Mouse (Mus musculus) B cell, adult 2 months (primary cell): Measurements from ENCODE around the gene Elovl4.

Experiments used
- DNase-seq, 2 experiments: peaks; one replicate each; pipeline ENCODE4 v3.0.0; 2022

Elovl4 gene

DNA sequence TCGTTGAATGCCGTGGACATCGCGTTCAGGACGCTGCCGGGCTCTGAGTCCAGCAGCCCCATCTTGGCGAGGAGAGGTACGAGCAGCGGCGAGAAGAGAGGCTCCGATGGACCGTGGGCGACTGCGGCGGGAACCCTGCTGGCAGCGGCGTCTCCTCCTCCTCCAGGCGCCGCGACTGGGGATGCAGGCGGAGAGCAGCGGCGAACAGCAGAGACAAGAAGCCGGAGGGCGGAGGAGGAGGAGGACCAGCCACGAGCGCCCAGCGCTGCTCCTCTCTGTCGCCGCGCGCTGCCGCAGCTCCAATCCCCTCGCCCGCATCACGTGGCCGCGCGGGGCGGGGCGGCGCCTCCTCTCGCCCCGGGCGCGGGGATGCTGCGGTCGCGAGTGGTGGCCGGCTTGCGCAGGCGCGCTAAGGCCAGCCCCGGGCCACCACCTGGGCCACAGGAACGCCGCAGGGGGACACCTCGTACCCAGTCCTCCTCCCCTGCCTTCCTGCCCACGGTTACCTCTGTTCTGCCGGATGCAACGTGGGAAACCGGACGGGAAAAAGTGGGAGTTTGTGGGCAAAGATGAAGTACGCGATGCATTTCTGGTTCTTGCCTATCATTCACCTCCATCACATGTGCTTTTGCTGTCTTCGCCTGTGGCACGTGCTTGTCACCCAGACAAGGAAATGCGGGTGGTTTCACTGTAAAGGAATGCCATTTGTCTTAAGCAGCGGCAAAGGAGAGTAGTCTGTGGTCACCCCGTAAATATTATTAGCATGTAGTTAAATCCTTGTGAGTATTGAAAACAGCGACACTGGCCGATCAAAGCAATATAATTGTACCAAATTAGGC lies at the start of gene Elovl4:
TSS of gene Elovl4 (minus strand) at position 301 of the 839 bp plus-strand sequence.
- peak; percentile 51 to 59 for DNase-seq

GRCm38 (mm10) chr9:83852464-83852863 lies 46.4 kb upstream of the Elovl4 start:
- no peak for DNase-seq

DNA sequence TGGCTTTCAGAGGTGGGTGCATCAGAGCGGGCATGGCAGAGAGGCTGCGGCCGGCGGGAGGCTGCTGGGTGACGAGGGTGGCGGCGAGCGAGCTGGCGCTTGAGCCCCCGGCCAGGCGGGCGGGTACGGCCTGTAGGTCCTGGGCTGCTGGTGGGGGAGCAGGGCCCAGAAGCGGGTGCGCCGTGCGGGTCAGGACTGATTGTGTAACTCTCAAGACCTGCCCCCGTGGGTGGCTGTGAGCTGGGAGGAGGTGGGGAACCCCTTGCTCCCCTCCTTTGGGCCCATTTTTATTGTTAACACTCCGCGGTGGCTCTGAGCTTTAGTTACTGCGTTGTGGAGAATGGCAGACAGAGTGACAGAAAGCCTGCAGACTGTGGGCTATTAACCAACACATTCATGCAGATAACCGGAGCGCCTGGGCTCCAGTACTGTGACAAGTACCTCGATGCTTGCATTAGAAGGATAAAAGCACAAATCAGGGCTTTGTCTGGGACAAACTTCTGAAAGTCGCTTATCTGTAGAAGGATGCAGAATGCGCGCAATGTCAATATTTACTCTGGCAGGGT lies 28.8 kb upstream of the Elovl4 start:
- DNase-seq: no peak

- DNase-seq: peak; percentile 91 to 92
These were observed 28.0 kb upstream of the Elovl4 start, which contains the start of gene Ttk for GRCm38 (mm10) chr9:83833811-83834747. Gene Ttk, plus strand, starts transcription at chr9:83834689.

DNA sequence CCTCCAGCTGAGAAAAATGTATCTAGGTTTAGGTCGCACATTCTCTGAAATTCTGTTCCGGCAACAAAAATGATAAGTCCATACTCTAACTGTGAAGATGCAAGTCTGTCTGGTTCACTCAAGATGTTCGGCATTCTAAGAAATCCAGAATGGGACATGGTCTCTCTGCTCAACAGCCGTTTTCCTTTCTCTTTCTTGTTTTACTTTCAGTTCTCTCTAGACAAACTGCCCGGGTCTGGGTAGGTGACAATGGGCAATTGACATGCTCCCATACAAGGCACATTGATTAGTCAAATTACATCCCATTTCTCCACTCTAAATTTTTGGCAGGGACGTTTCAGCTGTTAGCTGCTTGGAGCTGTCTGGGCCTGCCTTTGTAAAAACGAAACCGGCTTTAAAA lies 25.1 kb upstream of the Elovl4 start:
- peak in 1 of 2 experiments; percentile 16 for DNase-seq

GRCm38 (mm10) chr9:83829896-83830295 lies 23.8 kb upstream of the Elovl4 start:
- DNase-seq: no peak

- no peak for DNase-seq
These were observed 16.8 kb upstream of the Elovl4 start for GRCm38 (mm10) chr9:83822925-83823324.

DNA sequence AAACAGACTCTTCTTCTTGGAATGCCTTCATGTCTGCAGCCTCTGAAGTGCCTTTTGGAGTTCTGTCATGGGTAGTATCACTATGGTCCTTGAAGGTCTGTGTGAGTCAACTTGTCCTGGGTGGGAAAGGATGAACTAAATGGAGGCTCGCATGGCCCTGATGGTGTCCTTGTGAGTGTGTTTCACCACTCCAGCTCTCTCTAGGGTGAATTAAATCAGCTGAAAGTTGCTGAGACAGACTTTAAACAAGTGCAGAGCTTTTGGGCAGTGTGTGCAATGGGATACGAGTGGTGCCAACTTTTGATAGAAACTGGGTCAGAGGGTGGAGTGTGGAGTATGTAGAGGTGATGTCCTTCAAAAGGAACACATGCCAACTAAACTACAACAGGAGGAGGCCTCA lies 14.9 kb upstream of the Elovl4 start:
- DNase-seq: no peak

DNA sequence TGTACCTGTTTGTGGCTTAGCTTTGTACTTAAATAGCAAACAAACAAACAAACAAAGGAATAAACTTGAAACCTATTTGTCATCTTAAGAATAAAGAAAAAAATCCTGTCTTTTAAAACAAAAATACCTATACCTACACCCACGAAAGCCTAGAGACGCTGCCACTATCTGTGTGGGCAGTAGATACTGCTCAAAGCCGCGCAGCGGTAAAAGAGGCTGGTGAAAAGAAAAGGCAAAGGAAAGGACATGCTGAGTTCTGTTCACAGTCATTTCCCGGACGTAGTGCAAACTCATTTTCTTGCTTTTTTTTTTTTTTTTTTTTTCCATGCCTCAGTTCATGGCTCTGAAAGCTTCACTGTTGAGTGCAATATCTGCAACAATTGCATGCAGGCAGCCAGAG lies 13.1 kb upstream of the Elovl4 start:
- DNase-seq: no peak

DNA sequence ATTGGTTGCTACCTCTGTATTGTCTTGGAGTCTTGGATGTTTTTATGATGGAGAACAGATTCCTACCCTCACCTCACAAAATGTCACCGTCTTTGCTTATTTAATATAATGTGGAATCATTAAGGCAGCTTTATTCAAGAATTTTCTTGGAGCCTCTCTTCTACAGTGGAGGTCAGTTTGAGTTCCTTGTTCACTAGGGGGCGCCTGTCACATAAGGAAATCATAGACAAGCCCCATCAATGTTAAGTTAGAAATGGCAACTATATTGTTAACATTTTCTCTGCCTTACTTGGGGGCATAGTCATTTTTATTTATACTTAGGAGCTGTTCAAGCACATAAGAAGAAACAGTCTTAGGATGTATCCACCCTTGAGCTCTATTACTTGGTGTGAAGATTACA lies 1.5 kb upstream of the Elovl4 start:
- peak; percentile 64 to 69 for DNase-seq

DNA sequence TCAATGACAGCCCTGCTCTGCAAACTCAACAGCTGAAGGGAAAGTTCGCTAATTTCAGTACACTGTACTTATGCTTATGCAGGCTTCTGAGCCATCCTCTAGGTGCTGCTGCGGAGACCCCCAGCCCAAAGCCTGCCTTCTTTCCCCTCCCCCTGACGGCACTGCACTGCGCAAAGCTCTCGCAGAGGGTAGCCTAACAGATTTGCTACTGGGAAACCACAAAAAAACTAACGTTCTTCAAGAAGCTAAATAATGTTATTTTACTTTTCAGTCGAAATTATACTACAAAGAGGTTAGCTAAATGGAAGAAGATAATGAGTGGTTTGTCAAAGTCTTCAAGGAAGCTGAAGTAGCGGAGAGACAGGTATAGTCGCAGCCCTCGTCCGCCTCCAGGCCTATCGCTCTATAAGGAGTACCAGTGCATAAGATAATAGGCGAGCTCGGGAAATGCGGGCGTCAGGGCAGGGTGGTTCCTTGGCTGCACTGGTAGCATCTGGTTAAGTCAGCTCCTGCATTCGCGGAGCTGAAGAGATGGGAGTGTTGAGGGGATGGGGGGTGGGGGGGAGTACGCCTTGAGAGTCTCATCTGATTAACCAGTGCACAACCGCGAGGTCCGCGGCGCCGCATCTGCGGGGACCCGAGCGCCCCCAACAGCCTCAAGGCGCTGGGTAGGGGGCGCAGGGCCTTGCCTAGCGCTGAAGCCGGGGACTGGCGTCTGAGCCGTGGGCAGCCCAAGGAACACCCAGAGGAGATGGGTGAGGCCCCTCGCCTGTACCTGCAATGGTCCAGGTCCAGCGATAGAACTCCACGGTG lies 707 bp downstream of the Elovl4 start:
- DNase-seq: peak; percentile 14 to 19

DNA sequence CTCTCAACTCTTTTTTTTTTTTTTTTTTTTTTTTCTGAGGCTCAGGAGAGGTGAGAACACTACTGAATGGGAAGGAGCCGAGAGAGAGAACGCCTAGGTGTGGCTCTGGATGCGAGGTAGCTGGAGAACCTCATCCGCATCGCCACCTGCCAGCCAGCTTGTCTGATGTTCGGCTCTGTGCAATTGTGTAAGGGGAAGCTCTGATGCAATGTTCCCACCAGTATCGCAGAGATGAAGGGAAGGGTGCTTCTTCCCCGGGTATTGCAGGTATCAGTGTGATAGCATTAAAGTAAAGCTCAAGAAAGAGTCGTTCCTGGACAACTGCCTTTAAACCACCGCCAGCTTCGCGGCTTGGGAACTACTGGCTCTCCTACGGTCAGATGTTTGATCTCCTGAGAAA lies 1.7 kb downstream of the Elovl4 start:
- DNase-seq: no peak

DNA sequence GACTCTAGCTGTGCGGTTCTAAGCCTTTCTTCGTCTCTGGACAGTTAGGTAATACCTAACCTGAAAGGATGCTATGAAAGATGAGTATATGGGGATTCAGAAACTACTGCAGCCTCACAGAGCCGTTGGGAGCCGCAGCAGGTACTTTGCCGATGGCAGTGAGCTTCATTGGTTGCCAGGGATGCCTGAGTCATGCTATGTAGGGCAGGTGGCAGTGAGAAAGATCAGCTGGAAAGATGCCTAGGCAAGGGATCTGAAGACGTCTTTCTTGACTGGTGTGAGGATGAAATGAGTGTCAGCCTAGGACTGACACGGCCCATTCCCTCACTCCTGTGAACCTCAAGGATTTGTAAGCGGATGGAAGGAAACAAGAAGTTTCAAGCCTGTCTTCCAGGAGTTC lies 8.2 kb downstream of the Elovl4 start:
- DNase-seq: no peak

GRCm38 (mm10) chr9:83796875-83797274 lies 9.2 kb downstream of the Elovl4 start:
- DNase-seq: no peak

- DNase-seq: no peak
These were observed 16.8 kb downstream of the Elovl4 start for GRCm38 (mm10) chr9:83789326-83789725.

DNA sequence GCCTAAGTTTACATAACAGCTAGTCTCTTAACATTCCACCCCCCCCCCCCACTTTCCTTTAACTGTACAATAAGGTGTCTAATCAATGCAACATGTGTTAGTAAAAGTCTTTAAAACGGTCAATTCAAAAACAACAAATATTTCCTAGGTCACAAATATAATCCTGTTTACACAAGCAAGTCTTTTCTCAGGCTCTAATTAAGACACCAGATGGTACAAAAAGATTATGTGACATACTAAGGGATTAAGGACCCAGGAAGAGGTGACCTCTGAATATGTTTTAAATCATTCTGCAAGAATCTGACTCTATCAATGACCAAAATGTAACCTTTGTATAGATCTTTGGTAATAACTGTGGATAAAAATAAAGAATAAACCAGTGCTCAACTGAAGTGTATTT lies 20.6 kb downstream of the Elovl4 start:
- DNase-seq: no peak

GRCm38 (mm10) chr9:83778317-83778960 lies 27.6 kb downstream of the Elovl4 start:
- DNase-seq: no peak

- no peak for DNase-seq
These were observed 44.8 kb downstream of the Elovl4 start for GRCm38 (mm10) chr9:83761318-83761717.

GRCm38 (mm10) chr9:83731877-83732276 lies 74.2 kb downstream of the Elovl4 start:
- DNase-seq: no peak

DNA sequence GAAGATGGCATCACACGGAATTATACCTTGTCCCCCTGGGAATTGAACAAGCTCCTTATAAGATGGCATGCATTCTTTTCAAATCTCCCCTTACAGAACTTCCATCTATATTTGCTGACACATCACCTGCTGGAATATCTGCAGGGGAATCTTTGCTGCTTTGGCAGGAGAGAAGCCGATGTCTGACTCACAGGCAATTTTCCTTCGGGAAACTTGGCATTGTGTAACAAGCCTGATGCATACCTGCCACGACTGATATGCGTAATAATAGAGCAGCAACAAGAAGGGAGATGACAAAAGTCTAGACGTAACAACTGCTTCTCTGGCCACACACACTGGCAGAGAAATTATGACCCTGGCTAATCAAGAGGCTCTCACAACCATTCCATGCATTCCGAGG lies 75.2 kb downstream of the Elovl4 start:
- no peak for DNase-seq
